Mouse (Mus musculus) kidney, postnatal 36 days (tissue): ENCODE data around the gene Gm49392.
"Not testable (repeated sequence)": the region's sequence is repeated elsewhere in the genome, so short reads cannot be mapped to it uniquely, and the experiment has no call there.

Source experiments
- DNase-seq, 2 experiments: peaks; one replicate each; pipeline ENCODE4 v3.0.0; 2021 to 2022; ENCODE audit warnings: mixed read lengths in 2 of 2

Gm49392 gene

GRCm38 (mm10) chr13:60896794-60897193 lies at the start of gene Gm49392:
TSS of gene Gm49392 (minus strand) at chr13:60896894.
- DNase-seq = not testable (repeated sequence)

GRCm38 (mm10) chr13:60941884-60942283 lies 45.2 kb upstream of the Gm49392 start, which contains the start of gene Tpbpa:
TSS of gene Tpbpa (minus strand) at chr13:60941984.
- not testable (repeated sequence) for DNase-seq

GRCm38 (mm10) chr13:60936500-60936901 lies 39.8 kb upstream of the Gm49392 start, which contains the start of the genes Gm49391 and Ctla2a:
TSS of gene Gm49391 (minus strand) at chr13:60936571.
TSS of gene Ctla2a (minus strand) at chr13:60936625.
- peak; percentile 64 to 80 for DNase-seq

GRCm38 (mm10) chr13:60935490-60935889 lies 38.8 kb upstream of the Gm49392 start, which contains the start of gene Gm49393:
TSS of gene Gm49393 (minus strand) at chr13:60935590.
- DNase-seq = not testable (repeated sequence)

GRCm38 (mm10) chr13:60904780-60905179 lies 8.1 kb upstream of the Gm49392 start, which contains the start of gene Tpbpb:
TSS of gene Tpbpb (minus strand) at chr13:60904880.
- DNase-seq = not testable (repeated sequence)

- DNase-seq = peak; percentile 47 to 74
Measured at GRCm38 (mm10) chr13:60897328-60897727, 634 bp upstream of the Gm49392 start, which contains the start of gene Ctla2b. TSS of gene Ctla2b (minus strand) at chr13:60897447.

- no peak for DNase-seq
Measured at GRCm38 (mm10) chr13:60895406-60896160, 1.1 kb downstream of the Gm49392 start.

GRCm38 (mm10) chr13:60892301-60892700 lies 4.4 kb downstream of the Gm49392 start:
- DNase-seq = no peak

GRCm38 (mm10) chr13:60864281-60864680 lies 32.4 kb downstream of the Gm49392 start, which contains the start of gene 4930486L24Rik:
TSS of gene 4930486L24Rik (minus strand) at chr13:60864475.
- no peak for DNase-seq

- DNase-seq = peak in 1 of 2 experiments; percentile 3
Measured at GRCm38 (mm10) chr13:60848241-60849120, 48.2 kb downstream of the Gm49392 start.

- no peak for DNase-seq
Measured at GRCm38 (mm10) chr13:60843153-60843552, 53.5 kb downstream of the Gm49392 start.

- DNase-seq = no peak
Measured at GRCm38 (mm10) chr13:60842703-60843102, 54.0 kb downstream of the Gm49392 start.

GRCm38 (mm10) chr13:60839353-60839902 lies 57.3 kb downstream of the Gm49392 start:
- DNase-seq = no peak

GRCm38 (mm10) chr13:60826052-60826451 lies 70.6 kb downstream of the Gm49392 start:
- peak; percentile 17 to 40 for DNase-seq

- no peak for DNase-seq
Measured at GRCm38 (mm10) chr13:60820486-60821175, 76.1 kb downstream of the Gm49392 start.

GRCm38 (mm10) chr13:60819469-60819868 lies 77.2 kb downstream of the Gm49392 start:
- DNase-seq = peak; percentile 24 to 78

GRCm38 (mm10) chr13:60813722-60814121 lies 83.0 kb downstream of the Gm49392 start:
- DNase-seq = peak in 1 of 2 experiments; percentile 3

- no peak for DNase-seq
Measured at GRCm38 (mm10) chr13:60812768-60813167, 83.9 kb downstream of the Gm49392 start.

- DNase-seq = no peak
Measured at GRCm38 (mm10) chr13:60809690-60810089, 87.0 kb downstream of the Gm49392 start.

- DNase-seq = no peak
Measured at GRCm38 (mm10) chr13:60802749-60803148, 93.9 kb downstream of the Gm49392 start, which contains the start of gene Ctsll3. TSS of gene Ctsll3 (minus strand) at chr13:60802849.
